Mouse (Mus musculus): ENCODE results near the gene Sesn1. TPM values are rescaled to one million over a fixed set of nuclear protein-coding genes. Genes with fewer than 3 reads are reported as not detected.

Gene Sesn1
- polyA plus RNA-seq, 1 experiment from 2014 or later = 35.3 TPM

DNA sequence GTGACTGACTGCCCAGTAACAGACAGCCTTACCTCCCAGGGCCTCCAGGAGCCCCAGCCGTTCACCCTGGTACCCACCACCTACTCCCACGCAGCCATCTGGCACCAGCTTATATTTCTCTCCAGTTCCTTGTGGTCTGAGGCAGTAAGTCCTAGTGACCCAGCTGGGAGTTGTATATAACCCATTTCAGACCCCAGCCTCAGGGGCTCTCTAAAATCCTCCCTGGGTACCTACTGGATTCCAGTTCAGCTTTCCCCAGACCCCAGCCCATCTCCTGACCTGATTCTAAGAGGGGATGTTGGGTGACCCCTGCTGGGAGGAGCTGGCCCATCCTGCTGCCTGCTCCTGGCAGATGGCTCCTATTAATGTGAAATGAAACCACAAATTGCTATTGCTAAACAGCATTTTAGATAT lies 50.5 kb downstream of the Sesn1 start:
- ATAC-seq (replicated peaks; ENCODE audit: low FRiP score, low read depth) (no peak), DNase-seq (ENCODE audit: low spot score) (peak; percentile 65)
- Histone ChIP-seq H3K9me3 (replicated peaks; ENCODE audit: low read length) (no peaks in the 10 kb centered on the region), H3K9ac (ENCODE audit: low read depth, low read length) (no peak overlapping the region), H3K4me1 (replicated peaks; ENCODE audit: insufficient read depth, low read length) (no peaks in the 10 kb centered on the region), H3K36me3 (ENCODE audit: insufficient read depth, low read length) (no peaks in the 10 kb centered on the region), H3K27ac (no peak overlapping the region), H3K27me3 (ENCODE audit: insufficient read depth, low read length) (no peaks in the 10 kb centered on the region), H3K4me3 (replicated peaks; ENCODE audit: low read depth, low read length) (no peak overlapping the region), H3K4me2 (ENCODE audit: low read length) (no peak overlapping the region)
- TF ChIP-seq CTCF (IDR thresholded peaks at IDR 0.05; ENCODE audit: low read depth) = no peak
- 44% methylated on average over 2 of the region's 2 CpGs for WGBS

- H3K9ac ChIP-seq (ENCODE audit: low read depth, low read length) = no peak overlapping the region
- TF ChIP-seq CTCF (IDR thresholded peaks at IDR 0.05; ENCODE audit: low read depth) = no peak
- H3K36me3 ChIP-seq (ENCODE audit: insufficient read depth, low read length) = no peaks in the 10 kb centered on the region
- ATAC-seq (replicated peaks; ENCODE audit: low FRiP score, low read depth) (no peak), DNase-seq (ENCODE audit: low spot score) (no peak)
- no peak overlapping the region for H3K4me2 ChIP-seq (ENCODE audit: low read length)
- WGBS = 74% methylated on average over 2 of the region's 2 CpGs
- no peak overlapping the region for H3K27ac ChIP-seq
- no peaks in the 10 kb centered on the region for H3K27me3 ChIP-seq (ENCODE audit: insufficient read depth, low read length)
- peaks cover 9% of the 10 kb centered on the region for H3K4me1 ChIP-seq (replicated peaks; ENCODE audit: insufficient read depth, low read length)
- no peak overlapping the region for H3K4me3 ChIP-seq (replicated peaks; ENCODE audit: low read depth, low read length)
- no peaks in the 10 kb centered on the region for H3K9me3 ChIP-seq (replicated peaks; ENCODE audit: low read length)
Measured at GRCm38 (mm10) chr10:41863053-41863452, 53.3 kb downstream of the Sesn1 start.

DNA sequence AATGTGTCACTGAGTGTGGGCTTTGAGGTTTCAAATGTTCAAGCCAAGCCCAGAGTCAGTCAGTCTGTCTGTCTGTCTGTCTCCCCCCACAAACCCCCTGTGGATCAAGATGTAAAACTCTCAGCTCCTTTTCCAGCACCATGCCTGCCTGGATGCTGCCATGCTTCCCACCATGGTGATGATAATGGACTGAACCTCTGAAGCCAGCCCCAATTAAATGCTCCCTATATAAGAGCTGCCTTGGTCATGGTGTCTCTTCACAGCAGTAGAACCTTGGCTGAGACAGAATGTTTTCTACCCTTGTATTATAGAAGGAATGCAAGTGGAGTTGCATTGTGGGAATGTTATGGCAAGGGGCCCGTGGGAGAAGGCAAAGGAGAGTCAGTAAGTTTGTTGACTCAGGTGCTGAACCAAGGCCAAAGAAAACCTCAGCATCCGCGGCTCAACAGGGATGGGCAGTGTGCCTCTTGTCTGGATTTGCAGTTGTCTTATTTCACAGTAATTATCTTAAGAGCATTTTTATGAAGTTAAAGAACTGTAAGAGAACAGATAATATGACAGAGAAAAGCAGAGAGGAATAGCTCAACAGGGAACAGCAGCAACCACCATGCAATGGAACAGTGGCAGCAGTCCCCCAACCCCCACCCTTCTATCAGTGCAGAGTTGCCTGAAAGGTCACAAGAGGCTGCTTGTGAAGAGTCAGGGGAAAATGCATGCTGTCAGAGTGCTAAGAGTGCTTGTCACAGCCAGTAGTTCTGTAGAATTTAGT lies 56.5 kb downstream of the Sesn1 start:
- H3K27ac ChIP-seq = 0 out of 2 replicates have a peak overlapping the region, but pooled peaks have one; percentile 3
- DNase-seq (ENCODE audit: low spot score) = peak; percentile 74

DNA sequence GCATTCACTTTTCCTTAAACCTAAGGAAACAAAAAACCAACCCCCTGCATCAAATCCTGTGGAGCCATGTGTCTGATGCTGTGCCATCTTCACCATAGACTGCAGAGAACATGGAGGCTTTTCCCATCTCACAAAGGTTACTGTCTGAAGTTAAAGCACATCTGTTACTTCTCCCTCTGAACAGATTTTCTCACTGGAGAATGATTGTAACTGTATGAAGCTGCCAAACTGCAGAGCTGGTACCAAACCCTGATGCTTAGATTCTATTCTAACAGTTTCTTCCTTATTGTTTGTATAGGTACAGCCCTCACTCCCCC lies 57.1 kb downstream of the Sesn1 start:
- Histone ChIP-seq H3K27me3 (ENCODE audit: insufficient read depth, low read length) (no peaks in the 10 kb centered on the region), H3K27ac (0 out of 2 replicates have a peak overlapping the region, but pooled peaks have one; percentile 3), H3K9me3 (replicated peaks; ENCODE audit: low read length) (no peaks in the 10 kb centered on the region), H3K4me3 (replicated peaks; ENCODE audit: low read depth, low read length) (no peak overlapping the region), H3K4me2 (ENCODE audit: low read length) (no peak overlapping the region), H3K4me1 (replicated peaks; ENCODE audit: insufficient read depth, low read length) (peaks cover 9% of the 10 kb centered on the region), H3K36me3 (ENCODE audit: insufficient read depth, low read length) (no peaks in the 10 kb centered on the region), H3K9ac (ENCODE audit: low read depth, low read length) (no peak overlapping the region)
- DNase-seq (ENCODE audit: low spot score) (no peak), ATAC-seq (replicated peaks; ENCODE audit: low FRiP score, low read depth) (no peak)
- TF ChIP-seq CTCF (IDR thresholded peaks at IDR 0.05; ENCODE audit: low read depth) = no peak

More for the DNA sequence above, 56.5 kb downstream of the Sesn1 start:
- Histone ChIP-seq H3K4me3 (replicated peaks; ENCODE audit: low read depth, low read length) (no peak overlapping the region), H3K9me3 (replicated peaks; ENCODE audit: low read length) (no peaks in the 10 kb centered on the region), H3K4me2 (ENCODE audit: low read length) (no peak overlapping the region), H3K9ac (ENCODE audit: low read depth, low read length) (no peak overlapping the region), H3K4me1 (replicated peaks; ENCODE audit: insufficient read depth, low read length) (peaks cover 9% of the 10 kb centered on the region), H3K27me3 (ENCODE audit: insufficient read depth, low read length) (no peaks in the 10 kb centered on the region), H3K36me3 (ENCODE audit: insufficient read depth, low read length) (no peaks in the 10 kb centered on the region)
- ATAC-seq (replicated peaks; ENCODE audit: low FRiP score, low read depth) = no peak; the same call in 1 of the 2 replicates
- 10% methylated on average over 3 of the region's 3 CpGs for WGBS
- no peak for TF ChIP-seq CTCF (IDR thresholded peaks at IDR 0.05; ENCODE audit: low read depth)

DNA sequence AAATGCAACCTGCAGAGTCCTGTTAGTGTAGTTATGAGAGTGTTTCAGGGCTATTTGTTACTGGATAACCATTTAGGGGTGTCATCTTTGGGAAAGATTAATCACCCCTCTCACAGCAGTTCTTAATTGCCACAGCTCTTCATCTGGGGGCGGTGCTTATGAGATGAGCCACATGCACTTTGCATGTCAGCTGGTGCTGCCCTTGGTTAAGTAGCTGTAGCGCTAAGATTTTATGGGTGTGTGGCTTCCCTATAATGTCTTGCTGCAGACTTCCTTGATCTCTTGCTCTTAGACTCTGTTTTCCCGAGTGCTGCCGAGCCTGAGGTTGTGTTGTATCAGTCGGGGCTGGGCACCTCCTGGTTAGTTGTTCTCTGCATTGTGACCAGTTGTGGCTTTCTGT lies 58.2 kb downstream of the Sesn1 start:
- Histone ChIP-seq H3K4me1 (replicated peaks; ENCODE audit: insufficient read depth, low read length) (peaks cover 9% of the 10 kb centered on the region), H3K27me3 (ENCODE audit: insufficient read depth, low read length) (no peaks in the 10 kb centered on the region), H3K27ac (no peak overlapping the region), H3K36me3 (ENCODE audit: insufficient read depth, low read length) (no peaks in the 10 kb centered on the region), H3K9me3 (replicated peaks; ENCODE audit: low read length) (no peaks in the 10 kb centered on the region), H3K4me3 (replicated peaks; ENCODE audit: low read depth, low read length) (no peak overlapping the region), H3K9ac (ENCODE audit: low read depth, low read length) (no peak overlapping the region), H3K4me2 (ENCODE audit: low read length) (no peak overlapping the region)
- WGBS = 64% methylated on average over 5 of the region's 5 CpGs
- TF ChIP-seq CTCF (IDR thresholded peaks at IDR 0.05; ENCODE audit: low read depth) = no peak
- no peak for DNase-seq (ENCODE audit: low spot score)
- no peak for ATAC-seq (replicated peaks; ENCODE audit: low FRiP score, low read depth)

DNA sequence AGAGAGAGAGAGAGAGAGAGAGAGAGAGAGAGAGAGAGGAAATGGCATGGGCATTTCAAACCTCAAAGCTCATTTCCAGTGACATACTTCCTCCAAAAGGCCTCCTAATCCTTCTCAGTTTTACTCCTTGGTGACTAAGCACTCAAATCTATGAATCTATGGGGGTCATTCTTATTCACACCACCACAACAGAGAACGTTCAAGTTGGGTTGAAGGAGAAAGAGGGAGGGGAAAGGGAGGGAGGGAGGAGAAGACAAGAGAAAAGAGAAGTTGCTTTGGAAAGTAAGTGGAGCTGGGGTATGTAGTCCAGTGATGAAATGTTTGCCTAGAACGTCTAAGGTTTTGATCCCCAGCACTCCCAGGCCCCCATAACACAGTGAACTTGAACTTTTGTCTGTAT lies 60.4 kb downstream of the Sesn1 start:
- no peak overlapping the region for H3K4me2 ChIP-seq (ENCODE audit: low read length)
- no peaks in the 10 kb centered on the region for H3K27me3 ChIP-seq (ENCODE audit: insufficient read depth, low read length)
- 52% methylated on average over 2 of the region's 2 CpGs for WGBS
- peaks cover 9% of the 10 kb centered on the region for H3K4me1 ChIP-seq (replicated peaks; ENCODE audit: insufficient read depth, low read length)
- no peak overlapping the region for H3K27ac ChIP-seq
- no peak for TF ChIP-seq CTCF (IDR thresholded peaks at IDR 0.05; ENCODE audit: low read depth)
- no peak overlapping the region for H3K4me3 ChIP-seq (replicated peaks; ENCODE audit: low read depth, low read length)
- ATAC-seq (replicated peaks; ENCODE audit: low FRiP score, low read depth) (no peak), DNase-seq (ENCODE audit: low spot score) (no peak)
- H3K9ac ChIP-seq (ENCODE audit: low read depth, low read length) = no peak overlapping the region
- H3K9me3 ChIP-seq (replicated peaks; ENCODE audit: low read length) = no peaks in the 10 kb centered on the region
- no peaks in the 10 kb centered on the region for H3K36me3 ChIP-seq (ENCODE audit: insufficient read depth, low read length)

DNA sequence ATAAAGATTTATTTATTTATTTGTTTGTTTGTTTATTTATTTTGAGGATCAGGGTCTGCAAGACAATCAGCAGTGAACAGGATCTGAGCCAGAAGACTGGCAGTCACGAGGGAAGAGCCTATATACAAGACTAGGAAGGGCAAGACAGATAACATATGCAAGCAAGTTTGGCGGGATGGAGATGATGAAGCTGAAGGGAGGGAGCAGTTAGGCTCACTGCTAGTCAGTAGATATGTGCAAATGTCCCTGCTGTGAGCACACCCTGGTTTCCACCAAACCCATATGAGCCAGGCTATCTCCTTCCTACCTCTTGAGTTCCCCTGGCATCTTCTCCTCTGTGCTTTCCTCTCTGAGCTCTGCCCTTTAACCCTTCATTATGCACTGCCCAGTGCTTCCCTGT lies 61.8 kb downstream of the Sesn1 start:
- no peak overlapping the region for H3K27ac ChIP-seq
- H3K4me2 ChIP-seq (ENCODE audit: low read length) = no peak overlapping the region
- no peak overlapping the region for H3K4me3 ChIP-seq (replicated peaks; ENCODE audit: low read depth, low read length)
- no peaks in the 10 kb centered on the region for H3K9me3 ChIP-seq (replicated peaks; ENCODE audit: low read length)
- no peaks in the 10 kb centered on the region for H3K36me3 ChIP-seq (ENCODE audit: insufficient read depth, low read length)
- TF ChIP-seq CTCF (IDR thresholded peaks at IDR 0.05; ENCODE audit: low read depth) = no peak
- no peak overlapping the region for H3K9ac ChIP-seq (ENCODE audit: low read depth, low read length)
- H3K27me3 ChIP-seq (ENCODE audit: insufficient read depth, low read length) = no peaks in the 10 kb centered on the region
- H3K4me1 ChIP-seq (replicated peaks; ENCODE audit: insufficient read depth, low read length) = peaks cover 5% of the 10 kb centered on the region; the same call in 1 of the 2 replicates
- DNase-seq (ENCODE audit: low spot score) (no peak), ATAC-seq (replicated peaks; ENCODE audit: low FRiP score, low read depth) (no peak)
- WGBS = 77% methylated on average over 2 of the region's 2 CpGs

Measured in kidney, postnatal 0 days (tissue).